Mouse (Mus musculus) thymus, postnatal 25 days (tissue): ENCODE results near the gene Serinc4.
"Not testable (repeated sequence)": the region's sequence is repeated elsewhere in the genome, so short reads cannot be mapped to it uniquely, and the experiment has no call there.

Experiments used
- DNase-seq: peaks from one replicate; pipeline ENCODE4 v3.0.0; 2022

Gene Serinc4

DNA sequence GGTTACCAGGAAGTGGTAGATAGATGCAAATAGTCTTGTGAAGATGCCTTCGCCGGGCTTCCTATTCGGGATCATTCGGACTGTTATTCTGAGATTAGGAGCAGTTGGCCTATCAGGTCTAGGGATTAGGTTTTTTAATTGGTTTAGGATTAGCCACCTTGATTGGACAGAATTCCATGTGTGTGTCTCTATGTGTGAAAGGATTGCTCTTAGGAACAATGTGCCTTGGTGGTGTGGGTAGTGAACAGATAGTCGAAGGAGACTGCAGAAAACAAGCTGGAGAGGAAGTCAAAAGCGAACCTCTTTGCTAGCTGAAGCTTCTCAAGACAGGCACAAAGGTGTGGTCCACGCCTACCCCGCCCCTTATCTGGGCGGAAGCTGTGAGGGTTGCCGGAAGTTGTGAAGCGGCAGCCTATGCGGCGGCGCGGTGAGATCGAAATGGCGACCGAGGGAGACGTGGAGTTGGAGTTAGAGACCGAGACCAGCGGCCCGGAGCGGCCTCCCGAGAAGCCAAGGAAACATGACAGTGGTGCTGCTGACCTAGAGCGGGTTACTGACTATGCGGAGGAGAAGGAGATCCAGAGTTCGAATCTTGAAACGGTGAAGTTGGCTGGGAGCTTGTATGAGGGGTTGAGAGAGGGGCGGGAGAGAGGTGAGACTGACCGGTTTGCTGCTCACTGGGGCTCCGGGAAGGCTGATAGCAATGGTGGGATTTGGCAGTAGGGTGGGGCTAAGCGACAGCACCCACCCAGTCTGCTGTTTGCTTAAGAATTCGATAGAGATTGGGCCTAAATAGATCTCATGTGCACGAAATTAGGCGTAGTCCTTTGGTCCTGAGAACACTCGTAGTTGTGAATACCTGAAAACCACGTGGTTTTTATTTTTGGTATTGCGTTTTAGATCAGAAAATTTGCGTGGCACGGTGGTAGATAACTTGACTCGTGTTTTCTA lies at the start of gene Serinc4:
Gene Serinc4, minus strand, starts transcription at position 90 of the 951 bp plus-strand sequence.
- DNase-seq = peak; percentile 88

DNA sequence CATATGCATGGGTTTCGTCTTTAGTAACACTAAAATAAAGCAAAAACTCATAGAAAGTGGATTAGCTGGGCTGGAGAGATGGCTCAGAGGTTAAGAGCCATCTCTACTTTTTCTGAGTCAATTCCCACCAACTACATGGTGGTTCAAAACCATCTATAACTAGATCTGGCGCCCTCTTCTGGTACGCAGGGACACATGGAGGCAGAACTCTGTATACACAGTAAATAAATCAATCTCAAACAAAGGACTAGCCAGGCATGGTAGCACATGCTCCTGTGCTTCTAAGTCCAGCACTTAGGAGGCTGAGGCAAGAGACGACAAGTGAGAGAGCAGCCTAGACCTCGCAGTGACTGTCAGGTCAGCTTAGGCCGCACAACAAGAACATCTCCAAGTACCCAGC lies 45.0 kb upstream of the Serinc4 start:
- DNase-seq = not testable (repeated sequence)

DNA sequence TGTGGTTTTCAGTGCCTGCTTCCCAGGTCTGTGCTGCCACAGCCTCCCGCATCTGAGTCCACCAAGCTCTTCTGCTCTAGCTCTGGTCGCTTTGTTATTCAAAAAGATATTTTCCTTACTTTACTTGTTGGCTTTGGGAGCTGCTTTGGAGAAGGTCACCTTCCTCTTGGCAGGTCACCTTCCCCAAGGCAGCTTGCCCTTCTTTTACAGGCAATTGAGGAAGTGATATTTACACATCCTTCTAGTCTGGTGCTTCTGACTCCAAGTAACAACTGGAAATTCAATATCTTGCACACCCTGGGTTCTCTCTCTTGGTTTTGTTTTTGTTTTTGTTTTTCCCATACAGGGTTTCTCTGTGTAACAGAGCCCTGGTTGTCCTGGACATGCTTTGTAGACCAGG lies 27.8 kb upstream of the Serinc4 start:
- not testable (repeated sequence) for DNase-seq

DNA sequence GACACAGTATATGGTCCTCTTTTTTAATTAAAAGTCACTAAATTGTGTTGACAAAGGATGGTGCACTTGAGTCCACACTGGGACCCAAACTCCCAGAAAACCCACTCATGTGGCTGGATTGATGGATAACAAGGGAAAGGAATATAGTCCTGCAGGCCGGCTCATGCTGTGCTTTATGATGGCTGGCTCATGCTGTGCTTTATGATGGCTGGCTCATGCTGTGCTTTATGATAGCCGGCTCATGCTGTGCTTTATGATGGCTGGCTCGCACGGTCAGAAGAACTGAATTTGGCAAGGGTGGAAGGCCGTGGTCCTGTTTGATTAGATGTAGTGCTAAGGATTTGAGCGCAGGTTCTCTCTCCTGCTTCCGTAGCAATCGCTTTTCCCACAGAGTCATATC lies 27.0 kb upstream of the Serinc4 start:
- DNase-seq = no peak

DNA sequence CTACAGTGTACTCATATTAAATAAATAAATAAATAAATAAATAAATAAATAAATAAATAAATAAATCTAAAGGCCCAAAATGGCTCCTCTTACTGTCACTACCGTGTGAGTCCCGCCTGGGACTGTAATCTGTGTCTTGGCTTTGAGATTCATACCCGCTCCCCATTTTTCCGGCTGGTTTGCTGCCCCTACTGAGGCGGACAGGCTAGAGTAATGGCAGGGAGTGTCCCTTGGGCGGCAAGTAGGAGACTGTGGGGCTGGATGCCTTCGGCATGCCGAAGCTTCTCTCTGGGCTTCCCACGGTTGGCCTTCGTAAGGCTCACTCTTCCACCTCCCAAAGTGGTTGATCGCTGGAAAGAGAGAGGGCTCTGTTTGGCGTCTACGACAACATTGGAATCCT lies 24.3 kb upstream of the Serinc4 start:
- DNase-seq = not testable (repeated sequence)

DNA sequence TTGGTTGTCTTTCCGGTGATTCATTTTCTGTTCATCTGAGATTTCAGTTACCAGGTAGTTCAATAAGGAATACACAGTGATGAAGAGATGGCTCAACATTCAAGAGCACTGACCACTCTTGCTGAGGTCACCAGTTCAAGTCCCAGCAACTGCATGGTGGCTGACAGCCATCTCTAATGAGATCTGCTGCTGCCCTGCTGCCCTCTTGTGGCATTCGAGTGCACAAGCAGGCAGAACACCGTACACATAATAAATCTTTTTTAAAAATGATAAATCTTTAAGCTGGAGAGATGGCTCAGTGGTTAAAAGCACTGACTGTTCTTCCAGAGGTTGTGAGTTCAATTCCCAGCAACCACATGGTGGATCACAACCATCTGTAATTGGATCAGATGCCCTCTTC lies 23.9 kb upstream of the Serinc4 start:
- peak; percentile 42 for DNase-seq

DNA sequence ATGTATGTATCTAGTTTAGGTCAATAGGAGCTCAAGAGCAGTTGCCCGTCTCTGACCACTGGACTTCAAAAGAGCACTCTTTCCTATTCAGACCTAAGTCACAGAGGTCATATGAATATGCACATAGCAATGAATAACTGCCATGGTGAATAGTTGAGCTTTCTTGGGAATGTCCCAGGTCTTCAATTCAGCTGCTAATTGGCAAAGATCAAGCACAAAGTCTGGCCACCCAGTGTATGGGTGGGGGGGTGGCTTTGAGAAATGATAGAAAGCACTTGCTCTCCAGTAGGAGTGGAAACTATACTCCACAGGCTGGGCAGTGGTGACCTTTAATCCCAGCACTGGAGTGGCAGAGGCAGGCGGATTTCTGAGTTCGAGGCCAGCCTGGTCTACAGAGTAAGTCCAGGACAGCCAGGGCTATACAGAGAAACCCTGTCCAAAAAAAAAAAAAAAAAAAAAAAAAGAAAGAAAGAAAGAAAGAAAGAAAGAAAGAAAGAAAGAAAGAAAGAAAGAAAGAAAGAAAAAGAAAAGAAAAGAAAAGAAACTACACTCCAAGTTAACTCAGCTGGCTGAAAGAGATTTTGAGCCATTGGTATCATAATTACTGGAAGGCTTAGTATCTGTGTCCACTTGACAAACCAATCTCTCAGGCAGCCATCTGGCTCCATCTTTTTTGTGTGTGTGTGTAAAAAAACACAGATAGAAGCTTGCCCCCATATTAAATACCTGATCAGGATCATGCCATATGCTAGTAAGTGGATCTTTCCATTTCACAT lies 21.1 kb upstream of the Serinc4 start:
- DNase-seq = no peak

DNA sequence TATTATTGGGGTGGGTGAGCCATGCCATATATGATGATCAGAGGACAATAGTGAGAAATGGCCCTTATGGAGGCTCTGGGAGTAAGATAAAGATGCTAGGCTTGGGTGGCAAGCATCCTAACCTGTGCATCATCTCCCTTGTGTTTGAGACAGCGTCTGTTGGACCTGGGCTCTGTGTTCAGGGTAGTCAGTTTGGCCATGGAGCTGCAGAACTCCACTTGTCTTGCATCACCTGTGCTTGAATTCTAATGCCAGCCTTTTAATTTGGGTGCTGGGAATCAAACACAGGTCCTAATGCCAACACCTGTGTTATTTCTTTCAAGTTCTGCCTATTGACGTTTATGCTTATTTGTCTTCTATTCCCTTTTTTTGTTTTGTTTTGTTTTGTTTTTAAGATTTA lies 18.7 kb upstream of the Serinc4 start:
- DNase-seq = not testable (repeated sequence)

DNA sequence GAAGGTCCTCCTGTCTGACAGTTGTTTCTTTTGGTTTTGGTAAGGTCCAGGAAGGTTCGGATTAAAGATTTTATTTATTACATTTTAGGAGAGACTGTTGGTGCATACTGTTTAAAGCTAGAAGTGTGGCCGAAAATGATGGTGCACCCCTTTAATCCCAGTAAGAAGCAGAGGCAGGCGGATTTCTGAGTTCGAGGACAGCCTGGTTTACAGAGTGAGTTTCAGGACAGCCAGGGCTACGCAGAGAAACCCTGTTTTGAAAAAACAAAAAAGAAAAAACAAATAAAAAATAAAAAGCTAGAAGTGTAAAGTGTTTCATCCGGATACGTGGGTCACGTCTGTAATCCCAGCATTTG lies 17.6 kb upstream of the Serinc4 start:
- no peak for DNase-seq

DNA sequence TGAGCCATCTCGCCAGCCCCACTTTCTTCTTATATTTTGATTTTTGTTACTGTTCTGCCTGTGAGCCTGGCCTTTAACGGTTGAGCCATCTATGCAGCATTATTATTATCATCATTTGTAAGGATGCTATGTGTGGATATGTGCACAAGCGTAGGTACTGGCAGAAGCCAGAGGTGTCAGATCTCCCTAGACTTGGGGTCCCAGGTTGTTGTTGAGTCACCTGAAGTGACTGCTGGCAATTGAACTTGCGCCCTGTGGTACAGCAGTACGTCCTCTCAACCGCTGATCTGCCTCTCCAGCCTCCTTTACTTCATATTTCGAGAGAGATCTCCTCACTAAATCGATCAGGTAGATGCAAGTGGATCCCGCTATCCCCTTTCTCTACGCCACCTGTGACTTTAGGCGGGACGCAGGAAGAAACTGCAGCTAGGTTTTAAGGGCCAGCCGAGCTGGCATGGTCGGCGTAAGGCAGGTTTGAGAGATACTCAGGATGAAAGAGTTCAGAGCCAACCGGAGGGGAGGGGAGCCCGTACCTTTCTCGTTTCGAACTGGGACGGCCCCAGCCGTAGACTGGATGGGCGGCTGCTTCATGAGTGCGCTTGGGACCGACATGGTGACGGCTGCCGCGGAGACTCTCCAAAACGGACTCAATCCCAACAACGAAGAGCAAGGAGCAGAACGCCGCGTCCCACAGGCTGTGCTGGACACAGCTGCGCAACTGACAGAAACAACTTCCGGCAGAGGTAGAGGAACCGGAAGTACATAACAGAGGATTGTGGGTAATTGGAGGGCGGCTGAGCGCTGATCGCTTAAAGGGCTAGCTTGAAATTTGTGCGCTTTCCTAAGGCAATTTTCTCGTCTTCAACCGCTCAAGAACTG lies 17.0 kb upstream of the Serinc4 start, which contains the start of gene Mfap1b:
Gene Mfap1b, minus strand, starts transcription at position 767 of the 879 bp plus-strand sequence.
- peak; percentile 74 for DNase-seq

DNA sequence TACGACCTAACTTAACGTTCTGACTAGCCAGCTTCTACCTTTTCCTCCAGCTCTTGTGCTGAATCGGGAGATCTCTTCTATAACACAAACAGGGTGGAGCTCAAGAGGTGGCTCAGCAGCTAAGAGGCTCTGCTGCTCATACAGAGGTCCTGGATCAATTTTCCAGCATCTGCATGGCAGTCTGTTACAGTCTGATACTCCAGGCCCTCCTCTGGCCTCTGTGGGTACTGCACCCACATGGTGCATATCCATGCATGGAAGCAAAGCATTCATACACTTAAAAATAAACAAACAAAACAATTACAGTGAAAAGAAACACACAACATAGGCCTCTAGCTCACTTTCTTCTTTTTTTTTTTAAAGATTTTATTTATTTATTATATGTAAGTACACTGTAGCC lies 16.2 kb upstream of the Serinc4 start:
- DNase-seq = not testable (repeated sequence)

DNA sequence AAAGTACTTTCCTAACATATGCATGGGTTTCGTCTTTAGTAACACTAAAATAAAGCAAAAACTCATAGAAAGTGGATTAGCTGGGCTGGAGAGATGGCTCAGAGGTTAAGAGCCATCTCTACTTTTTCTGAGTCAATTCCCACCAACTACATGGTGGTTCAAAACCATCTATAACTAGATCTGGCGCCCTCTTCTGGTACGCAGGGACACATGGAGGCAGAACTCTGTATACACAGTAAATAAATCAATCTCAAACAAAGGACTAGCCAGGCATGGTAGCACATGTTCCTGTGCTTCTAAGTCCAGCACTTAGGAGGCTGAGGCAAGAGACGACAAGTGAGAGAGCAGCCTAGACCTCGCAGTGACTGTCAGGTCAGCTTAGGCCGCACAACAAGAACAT lies 12.4 kb upstream of the Serinc4 start:
- DNase-seq = not testable (repeated sequence)

DNA sequence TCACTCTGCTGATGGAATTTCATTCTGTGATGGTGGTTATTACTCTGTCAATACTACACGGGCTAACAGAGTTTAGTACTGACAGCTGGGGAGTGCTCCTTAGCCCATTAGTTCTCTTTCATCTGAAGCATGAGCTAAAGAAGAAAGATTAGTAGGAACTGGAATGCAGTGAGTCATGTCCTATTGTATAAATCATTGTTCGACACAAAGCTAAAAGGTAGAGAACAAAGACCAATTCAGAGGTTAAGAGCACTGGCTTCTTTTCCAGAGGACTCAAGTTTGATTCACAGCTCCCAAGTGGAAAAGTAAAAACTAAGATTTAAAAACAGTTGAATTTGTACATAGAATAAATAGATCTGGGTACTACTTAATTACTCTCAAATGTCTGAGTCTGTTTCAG lies 3.5 kb upstream of the Serinc4 start:
- DNase-seq = no peak

DNA sequence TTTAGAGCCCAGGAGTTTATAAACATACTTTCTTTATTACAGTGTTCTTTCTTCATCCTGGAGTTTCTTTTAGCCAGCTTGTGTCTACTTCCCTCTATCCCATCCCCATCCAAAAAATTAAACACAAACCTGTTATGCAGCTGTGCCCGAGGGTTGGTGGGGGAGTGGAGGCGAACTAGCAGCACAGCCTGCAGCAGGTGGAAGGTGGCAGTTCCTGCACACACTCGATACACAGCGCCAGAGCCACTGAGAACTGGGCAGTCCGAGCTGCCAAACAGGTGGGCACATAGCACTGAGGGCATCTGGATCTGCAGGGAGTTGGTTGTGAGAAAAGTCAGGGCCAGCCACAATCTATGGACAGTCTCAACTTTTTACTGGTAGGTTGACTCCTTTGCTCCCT lies 1.0 kb downstream of the Serinc4 start:
- DNase-seq = no peak

DNA sequence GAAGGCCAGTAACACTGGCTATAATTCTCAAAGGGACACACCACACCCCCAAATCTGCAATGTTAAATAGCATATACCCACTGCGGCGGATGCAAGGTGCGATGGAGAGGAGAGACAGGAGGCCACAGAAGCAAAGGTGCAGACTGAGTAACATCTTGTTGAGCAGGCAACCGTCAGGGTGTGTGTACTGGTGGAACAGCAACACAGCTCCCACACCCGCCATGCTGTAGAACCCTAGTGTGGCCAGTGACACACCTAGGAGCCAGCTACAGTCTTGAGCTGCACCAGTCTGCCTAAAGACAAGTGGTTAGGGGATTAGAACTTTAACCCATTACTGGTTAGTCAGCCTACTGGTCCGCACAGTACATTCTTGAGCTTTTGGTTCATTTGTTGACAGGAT lies 2.7 kb downstream of the Serinc4 start:
- no peak for DNase-seq

DNA sequence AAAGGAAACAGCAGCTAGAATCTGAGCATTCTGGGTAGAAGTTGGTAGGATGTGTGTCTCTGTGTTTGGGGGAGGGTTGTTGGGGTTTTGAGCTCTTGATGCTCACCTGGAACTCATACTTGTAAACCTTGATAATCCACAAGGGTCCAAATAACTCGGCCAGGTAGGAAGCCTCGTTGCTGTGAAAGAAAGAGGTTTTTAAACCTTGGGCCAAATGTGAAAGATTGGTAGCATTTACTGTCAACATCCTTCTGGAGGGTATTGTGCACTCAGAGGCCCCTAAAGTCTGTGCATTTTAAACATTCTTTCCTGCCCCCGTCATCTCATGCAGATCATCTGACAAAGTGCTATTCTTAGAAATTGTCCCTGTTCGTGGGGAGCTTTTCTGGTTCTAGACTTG lies 3.6 kb downstream of the Serinc4 start, which contains the start of gene Hypk:
Gene Hypk, plus strand, starts transcription at position 301 of the 400 bp plus-strand sequence.
- DNase-seq = no peak

DNA sequence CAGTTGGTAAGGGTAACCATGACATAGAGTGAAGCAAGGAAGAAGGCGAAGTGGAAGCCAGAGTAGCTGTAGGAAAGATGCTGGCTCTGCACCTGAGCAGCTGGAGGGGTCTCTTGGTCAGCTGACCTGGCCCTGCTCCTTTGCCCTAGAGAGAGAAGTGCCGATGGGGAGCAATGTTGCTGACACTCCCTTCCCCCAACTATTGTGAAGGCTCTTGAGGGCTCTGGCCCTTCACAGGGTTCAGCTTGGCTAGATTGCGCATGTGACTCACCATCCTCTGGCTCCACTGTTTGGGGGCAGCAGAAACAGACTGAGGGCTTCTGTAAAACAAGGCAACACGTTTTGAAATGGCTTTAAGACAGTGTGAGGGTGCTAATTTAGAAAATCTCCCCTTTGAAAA lies 4.2 kb downstream of the Serinc4 start:
- no peak for DNase-seq

DNA sequence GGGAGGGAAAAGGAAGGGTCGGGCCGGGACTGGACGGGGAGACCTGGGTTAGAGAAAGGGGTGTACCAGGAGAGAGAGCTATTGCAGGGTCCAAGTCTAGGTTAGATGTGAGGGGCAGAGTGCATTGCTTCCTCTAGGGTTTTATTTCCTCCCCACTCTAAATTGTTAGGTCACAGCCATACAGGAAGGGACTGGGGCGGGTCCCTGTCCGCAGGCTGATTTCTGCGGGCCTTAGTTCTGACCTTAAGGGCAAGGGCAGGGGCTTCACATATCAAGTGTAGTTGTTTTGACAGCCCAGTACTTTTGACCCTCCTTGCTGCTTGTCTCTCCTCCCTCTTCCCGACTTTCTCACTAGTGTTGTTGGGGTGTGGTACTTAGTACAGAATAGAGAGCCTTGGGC lies 6.5 kb downstream of the Serinc4 start:
- no peak for DNase-seq

DNA sequence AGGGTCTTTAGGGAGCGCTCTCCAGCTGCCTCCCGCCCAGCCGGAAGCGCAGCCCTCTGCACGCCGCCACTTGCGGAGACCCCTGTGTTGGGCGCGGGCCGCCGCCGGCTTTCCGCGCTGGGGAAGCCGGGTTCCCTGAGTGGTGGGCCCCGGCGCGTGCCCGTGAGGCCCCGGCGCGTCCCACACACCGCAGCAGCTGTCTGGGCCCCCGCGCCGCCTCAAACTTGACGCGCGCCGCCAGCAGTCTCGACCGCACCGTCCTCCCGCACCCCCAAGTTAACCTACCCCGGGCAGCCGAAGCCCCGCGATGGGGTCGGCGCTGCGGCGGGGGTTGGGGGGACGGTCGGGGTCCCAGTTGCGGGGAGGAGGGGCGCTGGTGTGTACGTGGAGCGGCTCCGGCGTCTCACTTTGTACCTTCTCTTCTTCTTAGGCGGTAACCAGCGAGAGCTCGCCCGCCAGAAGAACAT lies 7.0 kb downstream of the Serinc4 start:
- no peak for DNase-seq

DNA sequence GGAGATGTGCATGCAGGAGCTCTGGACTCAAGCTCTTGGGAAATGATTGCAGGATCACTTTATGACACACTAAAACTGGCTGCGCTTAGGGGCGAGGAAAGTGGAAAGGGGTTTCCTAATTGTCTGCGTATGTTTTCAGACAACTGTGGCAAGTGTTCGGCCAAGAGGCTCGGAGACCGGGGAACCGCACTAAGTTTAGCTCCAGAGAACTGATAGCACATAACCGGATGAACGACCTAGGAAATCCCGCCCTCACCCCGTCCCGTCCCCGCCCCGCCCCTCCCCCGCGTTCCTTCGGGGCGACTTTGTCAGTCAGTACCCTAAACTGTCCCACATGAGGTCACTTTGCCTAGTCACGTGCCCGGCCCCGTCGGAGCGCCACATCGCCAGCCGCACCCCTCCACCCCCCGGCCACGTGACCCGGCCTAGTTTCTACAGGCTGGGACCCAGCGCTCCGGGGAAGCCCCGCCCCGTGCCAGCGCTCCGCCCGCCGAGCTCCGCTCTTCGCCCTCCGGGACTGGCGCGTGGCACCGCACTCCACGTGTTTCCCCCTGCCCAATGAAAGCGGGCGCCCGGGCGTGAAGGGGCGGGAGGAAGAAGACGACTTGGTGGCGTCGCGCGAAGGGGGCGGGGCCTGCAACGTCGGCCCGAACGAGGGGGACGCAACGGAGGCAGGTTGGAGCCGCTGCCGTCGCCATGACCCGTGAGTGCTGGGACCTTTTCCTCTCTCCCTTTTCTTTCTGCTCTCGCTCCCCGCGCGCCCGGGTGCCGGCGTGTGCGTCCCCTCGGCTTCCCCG lies 7.6 kb downstream of the Serinc4 start, which contains the start of gene Serf2:
Gene Serf2, plus strand, starts transcription at position 457 of the 797 bp plus-strand sequence.
- DNase-seq = peak; percentile 99

DNA sequence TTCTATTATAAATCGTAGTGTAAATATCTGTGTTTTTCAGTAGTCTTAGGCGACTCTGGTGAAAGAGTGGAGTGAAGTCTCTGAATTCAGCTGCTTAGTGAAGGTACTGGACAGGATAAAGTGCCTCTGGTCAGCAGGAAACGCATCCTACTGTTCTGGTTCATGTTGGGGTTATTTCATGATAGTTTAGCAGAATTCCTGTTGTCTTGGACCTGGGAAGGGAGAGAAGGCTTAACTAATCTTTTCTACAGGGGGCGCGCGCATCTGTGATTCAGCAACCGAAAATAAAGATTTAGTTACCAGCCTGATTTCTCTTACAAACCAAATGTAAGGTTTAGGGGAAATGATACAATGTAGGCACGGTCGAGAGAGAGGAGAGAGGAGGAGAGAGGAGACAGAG lies 8.4 kb downstream of the Serinc4 start:
- peak; percentile 51 for DNase-seq

DNA sequence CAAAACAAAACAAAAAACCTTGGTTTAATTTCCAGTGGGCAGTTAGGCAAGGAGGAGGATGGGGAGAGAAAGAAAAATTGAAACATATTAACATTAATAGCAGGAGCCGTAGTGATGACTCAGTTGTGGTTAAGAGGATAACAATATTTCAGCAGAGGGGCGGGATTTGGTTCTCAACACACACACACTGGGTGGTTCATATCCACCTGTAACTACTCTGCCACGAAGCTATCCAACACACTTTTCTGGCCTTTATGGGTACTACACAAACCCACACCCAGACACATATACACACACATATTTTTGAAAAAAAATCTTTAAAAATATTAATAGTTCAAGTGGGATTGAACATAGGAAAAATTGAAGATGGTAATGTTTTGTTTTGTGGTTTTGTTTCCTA lies 9.6 kb downstream of the Serinc4 start:
- no peak for DNase-seq
